Mouse (Mus musculus) brain, embryonic 14.5 days (tissue): ENCODE measurements around the gene Ndufb4.

Source experiments
- CTCF ChIP-seq: fragments of 200-500 bp; IDR thresholded peaks from 2 replicates; pipeline ENCODE4 v1.5.1; 2012; ENCODE audit warnings: inconsistent platforms, mild to moderate bottlenecking, moderate library complexity, borderline replicate concordance; ENCODE audit not compliant: insufficient read depth, insufficient read length; ENCODE audit errors: extremely low read depth
- POLR2A ChIP-seq: fragments of 200-500 bp; IDR thresholded peaks from 2 replicates; pipeline ENCODE4 v1.6.1; 2012; ENCODE audit warnings: mild to moderate bottlenecking, inconsistent platforms, borderline replicate concordance; ENCODE audit not compliant: poor library complexity, insufficient read depth, insufficient read length, severe bottlenecking; ENCODE audit errors: extremely low read depth

DNA sequence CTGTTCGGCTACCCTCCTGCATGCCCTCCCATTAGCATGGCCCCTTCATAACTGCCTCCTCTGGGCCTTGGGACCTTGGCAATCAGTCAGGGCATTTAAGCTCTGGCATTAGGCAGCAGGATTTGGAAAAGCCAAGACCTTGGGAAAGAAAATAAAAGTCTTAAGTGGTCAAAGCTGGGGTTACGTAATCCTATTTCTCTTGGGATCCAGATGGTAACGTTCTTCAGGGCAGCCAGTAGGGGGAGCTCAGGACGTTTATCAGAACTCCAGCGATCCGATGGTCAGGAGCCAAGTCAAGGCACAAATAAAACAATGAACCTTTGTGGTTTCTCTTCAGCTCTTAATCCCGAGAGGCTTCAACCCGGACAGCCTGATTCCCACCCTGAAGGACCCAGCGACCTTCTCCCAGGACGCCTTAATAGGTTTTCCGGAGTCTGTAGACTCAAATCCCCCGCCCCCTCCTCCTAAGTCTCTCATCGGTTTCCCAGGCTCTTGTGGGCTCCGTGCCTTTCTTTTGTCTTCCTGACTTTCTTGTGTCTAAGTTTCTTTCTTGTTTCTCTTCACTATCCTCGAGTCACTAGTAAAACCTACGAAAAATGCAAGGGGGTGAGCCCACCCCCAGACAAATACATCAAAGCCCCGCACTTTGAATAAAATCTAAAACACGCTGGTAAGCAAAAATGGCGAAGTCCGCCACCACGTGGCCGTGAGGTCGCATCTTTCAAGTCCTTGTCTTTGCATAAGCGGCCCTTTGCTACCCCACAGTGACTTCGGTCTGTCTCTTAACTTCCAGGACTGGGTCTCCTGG, 30.6 kb upstream of the Ndufb4 start:
- TF ChIP-seq CTCF (peak; percentile 88), POLR2A (no peak)
